Mouse (Mus musculus) MEL (cell line): ENCODE measurements around the gene Dapk2. TPM values are rescaled to one million over a fixed set of nuclear protein-coding genes. Genes with fewer than 3 reads are reported as not detected.
A peak's percentile ranks its signal among the peaks of the same experiment; 100 is the strongest.

ENCODE experiments used
- DNase-seq: peaks from one replicate; pipeline ENCODE4 v3.0.0; 2011; ENCODE audit warnings: low read depth, low spot score
- H3K27ac ChIP-seq: 2 replicates; pipeline ENCODE4 v1.5.1; 2012; ENCODE audit warnings: low read depth, mild to moderate bottlenecking, control low read depth, low read length, moderate library complexity; ENCODE audit not compliant: control insufficient read depth
- H3K27me3 ChIP-seq, 2 experiments: fragments of 150-350 bp in 1 of 2; sonication (generic) in 1 of 2; 2 replicates each; pipeline ENCODE4 v1.6.1; 2012; ENCODE audit warnings: low read length in 2 of 2, mild to moderate bottlenecking in 2 of 2, improper control_type of control experiment in 1 of 2, moderate library complexity in 1 of 2; ENCODE audit not compliant: insufficient read depth in 2 of 2, control insufficient read depth in 1 of 2
- H3K36me3 ChIP-seq, 2 experiments: 2 replicates each; pipeline ENCODE4 v1.6.1; 2012 to 2014; ENCODE audit warnings: low read length in 2 of 2, improper control_type of control experiment in 1 of 2, inconsistent platforms in 1 of 2, mild to moderate bottlenecking in 1 of 2; ENCODE audit not compliant: insufficient read depth in 2 of 2, control insufficient read depth in 1 of 2
- H3K4me1 ChIP-seq, 2 experiments: fragments of 150-350 bp in 1 of 2; sonication (generic) in 1 of 2; 2 replicates each; pipeline ENCODE4 v1.6.1; 2012; ENCODE audit warnings: low read length in 2 of 2, improper control_type of control experiment in 1 of 2, mild to moderate bottlenecking in 1 of 2; ENCODE audit not compliant: insufficient read depth in 2 of 2, control insufficient read depth in 1 of 2
- H3K4me3 ChIP-seq, 2 experiments: fragments of 150-350 bp in 1 of 2; sonication (generic) in 1 of 2; 2 replicates each; pipeline ENCODE4 v1.5.1; 2012; ENCODE audit warnings: low read depth in 2 of 2, low read length in 2 of 2, mild to moderate bottlenecking in 2 of 2, moderate library complexity in 2 of 2, control low read depth in 1 of 2, improper control_type of control experiment in 1 of 2; ENCODE audit not compliant: control insufficient read depth in 1 of 2, insufficient read depth in 1 of 2
- H3K79me2 ChIP-seq: 2 replicates; pipeline ENCODE4 v1.6.1; 2012; ENCODE audit warnings: mild to moderate bottlenecking, low read length, moderate library complexity; ENCODE audit not compliant: control insufficient read depth, poor library complexity, insufficient read depth
- H3K9ac ChIP-seq: 2 replicates; pipeline ENCODE4 v1.6.1; 2012; ENCODE audit warnings: low read depth, mild to moderate bottlenecking, control low read depth, low read length, moderate library complexity; ENCODE audit not compliant: control insufficient read depth, poor library complexity, severe bottlenecking
- H3K9me3 ChIP-seq: fragments of 150-350 bp; sonication (generic); replicated peaks from 2 replicates; pipeline ENCODE4 v1.6.1; 2012; ENCODE audit warnings: mild to moderate bottlenecking, low read length, improper control_type of control experiment, moderate library complexity; ENCODE audit not compliant: insufficient read depth
- BHLHE40 ChIP-seq: IDR thresholded peaks from 2 replicates; pipeline ENCODE4 v1.6.1; 2012; ENCODE audit warnings: low read depth, mild to moderate bottlenecking, inconsistent platforms, low read length, improper control_type of control experiment, borderline replicate concordance
- CTCF ChIP-seq, 3 experiments: IDR thresholded peaks in 2 of 3; conservative IDR thresholded peaks in 1 of 3; 2 replicates each; pipeline ENCODE4 v1.5.1; 2011 to 2012; ENCODE audit warnings: low read length in 3 of 3, low read depth in 2 of 3, mild to moderate bottlenecking in 2 of 3, improper control_type of control experiment in 1 of 3, inconsistent platforms in 1 of 3, mixed read lengths in 1 of 3, moderate library complexity in 1 of 3; ENCODE audit not compliant: control insufficient read depth in 1 of 3, insufficient read depth in 1 of 3, poor library complexity in 1 of 3, severe bottlenecking in 1 of 3
- ELF1 ChIP-seq: IDR thresholded peaks from 2 replicates; pipeline ENCODE4 v1.6.1; 2014; ENCODE audit warnings: low read depth, mild to moderate bottlenecking, inconsistent platforms, low read length, improper control_type of control experiment, moderate library complexity
- EP300 ChIP-seq, 2 experiments: IDR thresholded peaks; 2 replicates each; pipeline ENCODE4 v1.6.1; 2011; ENCODE audit warnings: improper control_type of control experiment in 2 of 2, low read length in 2 of 2, low read depth in 1 of 2, mild to moderate bottlenecking in 1 of 2
- ETS1 ChIP-seq: IDR thresholded peaks from 2 replicates; pipeline ENCODE4 v1.6.1; 2012; ENCODE audit warnings: low read depth, mild to moderate bottlenecking, inconsistent platforms, low read length, improper control_type of control experiment, moderate library complexity
- GATA1 ChIP-seq: IDR thresholded peaks from 2 replicates; pipeline ENCODE4 v1.6.1; 2011; ENCODE audit warnings: low read depth, low read length, improper control_type of control experiment
- HCFC1 ChIP-seq: IDR thresholded peaks from 2 replicates; pipeline ENCODE4 v1.6.1; 2012; ENCODE audit warnings: low read depth, mild to moderate bottlenecking, inconsistent platforms, low read length, improper control_type of control experiment, moderate library complexity
- JUND ChIP-seq: IDR thresholded peaks from 2 replicates; pipeline ENCODE4 v1.6.1; 2011; ENCODE audit warnings: low read depth, mild to moderate bottlenecking, improper control_type of control experiment, low read length
- KAT2A ChIP-seq: conservative IDR thresholded peaks from 2 replicates; pipeline ENCODE4 v1.6.1; 2012; ENCODE audit warnings: low read depth, low read length, improper control_type of control experiment, inconsistent platforms
- MAX ChIP-seq: IDR thresholded peaks from 2 replicates; pipeline ENCODE4 v1.6.1; 2011; ENCODE audit warnings: low read length, improper control_type of control experiment
- MXI1 ChIP-seq: IDR thresholded peaks from 2 replicates; pipeline ENCODE4 v1.6.1; 2011; ENCODE audit warnings: mild to moderate bottlenecking, low read depth, low read length, improper control_type of control experiment
- MYB ChIP-seq: IDR thresholded peaks from 2 replicates; pipeline ENCODE4 v1.6.1; 2011; ENCODE audit warnings: mild to moderate bottlenecking, low read depth, low read length, improper control_type of control experiment
- MYC ChIP-seq: IDR thresholded peaks from 2 replicates; pipeline ENCODE4 v1.6.1; 2011; ENCODE audit warnings: low read depth, mild to moderate bottlenecking, low read length, improper control_type of control experiment, moderate library complexity
- NELFE ChIP-seq: IDR thresholded peaks from 2 replicates; pipeline ENCODE4 v1.6.1; 2011; ENCODE audit warnings: low read depth, low read length, improper control_type of control experiment
- POLR2AphosphoS5 ChIP-seq: IDR thresholded peaks from 2 replicates; pipeline ENCODE4 v1.6.1; 2012; ENCODE audit warnings: low read depth, borderline replicate concordance, mild to moderate bottlenecking, inconsistent platforms, low read length, moderate library complexity, mixed read lengths
- RAD21 ChIP-seq: IDR thresholded peaks from 2 replicates; pipeline ENCODE4 v1.6.1; 2011; ENCODE audit warnings: mild to moderate bottlenecking, low read depth, low read length, improper control_type of control experiment
- RCOR1 ChIP-seq: IDR thresholded peaks from 2 replicates; pipeline ENCODE4 v1.6.1; 2012; ENCODE audit warnings: low read depth, mild to moderate bottlenecking, inconsistent platforms, low read length, improper control_type of control experiment
- SIN3A ChIP-seq: IDR thresholded peaks from 2 replicates; pipeline ENCODE4 v1.6.1; 2012; ENCODE audit warnings: low read length, improper control_type of control experiment, inconsistent platforms
- SMC3 ChIP-seq: IDR thresholded peaks from 2 replicates; pipeline ENCODE4 v1.6.1; 2011; ENCODE audit warnings: low read depth, low read length, improper control_type of control experiment
- TAL1 ChIP-seq: IDR thresholded peaks from 2 replicates; pipeline ENCODE4 v1.6.1; 2012; ENCODE audit warnings: mild to moderate bottlenecking, inconsistent platforms, low read length, moderate library complexity, mixed read lengths
- TBP ChIP-seq: IDR thresholded peaks from 2 replicates; pipeline ENCODE4 v1.8.0; 2011; ENCODE audit warnings: low read depth, low read length, improper control_type of control experiment
- USF2 ChIP-seq, 2 experiments: IDR thresholded peaks; 2 replicates each; pipeline ENCODE4 v1.6.1; 2011 to 2012; ENCODE audit warnings: improper control_type of control experiment in 2 of 2, low read length in 2 of 2, borderline replicate concordance in 1 of 2, inconsistent platforms in 1 of 2, low read depth in 1 of 2, mild to moderate bottlenecking in 1 of 2; ENCODE audit not compliant: insufficient read depth in 1 of 2
- ZC3H11A ChIP-seq: IDR thresholded peaks from 2 replicates; pipeline ENCODE4 v1.6.1; 2012; ENCODE audit warnings: low read depth, mild to moderate bottlenecking, inconsistent platforms, low read length, improper control_type of control experiment
- ZNF384 ChIP-seq: IDR thresholded peaks from 2 replicates; pipeline ENCODE4 v1.6.1; 2012; ENCODE audit warnings: low read depth, mild to moderate bottlenecking, inconsistent platforms, low read length, improper control_type of control experiment
- polyA plus RNA-seq, 2 experiments: library from polyadenylated mRNA; stranded (reverse) in 1 of 2; unstranded in 1 of 2; fragments of >175 nt in 1 of 2; fragments of >200 nt in 1 of 2; gene quantifications; 2 replicates each; pipeline versions ENCODE4 v1.2.1 to v1.2.4; 2012; ENCODE audit warnings: low replicate concordance in 2 of 2, low read depth in 1 of 2; ENCODE audit not compliant: insufficient read length in 2 of 2, insufficient read depth in 1 of 2, missing spikeins in 1 of 2
- total RNA-seq: library from RNA; depleted of rRNA; stranded (reverse); fragments of 300-350 nt; gene quantifications from 2 replicates; pipeline ENCODE4 v1.2.3, GENCODE M21; 2012

The Dapk2 gene
- total and polyA plus RNA-seq, 3 experiments = 5.8 to 8.3 TPM; not detected in 1

GRCm38 (mm10) chr9:66281501-66281951 is 123.5 kb downstream of the Dapk2 start:
- Histone ChIP-seq H3K9ac (no peak overlapping the region), H3K4me3 (no peak overlapping the region), H3K36me3 (peaks cover 0 to 11% of the 10 kb centered on the region in 2 experiments; a peak in 2 of 4 replicates), H3K9me3 (no peaks in the 10 kb centered on the region), H3K79me2 (no peaks in the 10 kb centered on the region), H3K4me1 (peaks cover 5 to 14% of the 10 kb centered on the region in 2 experiments), H3K27ac (no peak overlapping the region), H3K27me3 (no peaks in the 10 kb centered on the region)
- no peak for DNase-seq
- TF ChIP-seq ELF1 (no peak), KAT2A (no peak), POLR2AphosphoS5 (no peak), SIN3A (no peak), GATA1 (no peak), EP300 (IDR thresholded peaks at IDR 0.05; ENCODE audit: low read depth in 1 of 2, low read length in 2 of 2) (no peak), BHLHE40 (no peak), RCOR1 (no peak)

- no peak overlapping the region for H3K27ac ChIP-seq
- H3K4me1 ChIP-seq = peaks cover 4 to 6% of the 10 kb centered on the region in 2 experiments; a peak in 2 of 4 replicates
These were observed 124.6 kb downstream of the Dapk2 start for GRCm38 (mm10) chr9:66282582-66282981.

GRCm38 (mm10) chr9:66283565-66284203 is 125.7 kb downstream of the Dapk2 start:
- Histone ChIP-seq H3K4me3 (no peak overlapping the region), H3K27me3 (no peaks in the 10 kb centered on the region), H3K36me3 (peaks cover 0 to 6% of the 10 kb centered on the region in 2 experiments; a peak in 2 of 4 replicates), H3K27ac (no peak overlapping the region), H3K9ac (no peak overlapping the region), H3K79me2 (no peaks in the 10 kb centered on the region), H3K4me1 (peaks cover 4 to 6% of the 10 kb centered on the region in 2 experiments; a peak in 2 of 4 replicates), H3K9me3 (no peaks in the 10 kb centered on the region)
- DNase-seq = peak; percentile 72
- TF ChIP-seq RAD21 = peak; percentile 78
- TF ChIP-seq TAL1 = no peak
- TF ChIP-seq SMC3 = peak; percentile 88
- no peak for TF ChIP-seq ELF1
- TF ChIP-seq MAX = no peak
- TF ChIP-seq TBP = no peak
- TF ChIP-seq CTCF (IDR thresholded peaks at IDR 0.05 in 2 of 3, conservative IDR thresholded peaks at IDR 0.05 in 1 of 3; ENCODE audit: control insufficient read depth in 1 of 3, insufficient read depth in 1 of 3, low read depth in 2 of 3, low read length in 3 of 3, poor library complexity in 1 of 3, severe bottlenecking in 1 of 3) = peak; percentile 58 to 80 (median 72)
- no peak for TF ChIP-seq MYB
- peak; percentile 68 for TF ChIP-seq GATA1
- peak in 1 of 2 experiments; percentile 19; a peak in 1 of 4 replicates for TF ChIP-seq EP300 (IDR thresholded peaks at IDR 0.05; ENCODE audit: low read depth in 1 of 2, low read length in 2 of 2)
- no peak for TF ChIP-seq RCOR1
- TF ChIP-seq MYC = no peak
- no peak for TF ChIP-seq BHLHE40
- no peak for TF ChIP-seq JUND
- no peak for TF ChIP-seq SIN3A
- TF ChIP-seq USF2 (IDR thresholded peaks at IDR 0.05; ENCODE audit: borderline replicate concordance in 1 of 2, insufficient read depth in 1 of 2, low read depth in 1 of 2, low read length in 2 of 2) = no peak
- TF ChIP-seq MXI1 = no peak
- TF ChIP-seq ZNF384 = no peak
- no peak for TF ChIP-seq ETS1

More at GRCm38 (mm10) chr9:66282582-66282981, 124.6 kb downstream of the Dapk2 start:
- H3K9ac ChIP-seq = no peak overlapping the region
- DNase-seq = peak; percentile 41
- H3K36me3 ChIP-seq = peaks cover 0 to 6% of the 10 kb centered on the region in 2 experiments; a peak in 2 of 4 replicates
- H3K9me3 ChIP-seq = no peaks in the 10 kb centered on the region
- no peaks in the 10 kb centered on the region for H3K27me3 ChIP-seq
- no peaks in the 10 kb centered on the region for H3K79me2 ChIP-seq
- no peak overlapping the region for H3K4me3 ChIP-seq
- TF ChIP-seq SMC3 (peak; percentile 48), CTCF (IDR thresholded peaks at IDR 0.05 in 2 of 3, conservative IDR thresholded peaks at IDR 0.05 in 1 of 3; ENCODE audit: control insufficient read depth in 1 of 3, insufficient read depth in 1 of 3, low read depth in 2 of 3, low read length in 3 of 3, poor library complexity in 1 of 3, severe bottlenecking in 1 of 3) (peak; percentile 49 to 53 (median 52)), MXI1 (no peak), ZC3H11A (peak; percentile 12; the same call in 1 of the 2 replicates), RAD21 (peak; percentile 30), HCFC1 (no peak), NELFE (no peak)
